Mouse (Mus musculus): ENCODE data around the gene Catsperd. TPM values are rescaled to one million over a fixed set of nuclear protein-coding genes. Genes with fewer than 3 reads are reported as not detected.
"Not testable (repeated sequence)": the region's sequence is repeated elsewhere in the genome, so short reads cannot be mapped to it uniquely, and the experiment has no call there.

Catsperd gene
- polyA plus RNA-seq, 1 experiment = not detected

- TF ChIP-seq TAL1 (IDR thresholded peaks at IDR 0.05; ENCODE audit: low read length) (no peak), GATA1 (IDR thresholded peaks at IDR 0.05; ENCODE audit: low read length) (no peak)
- H3K4me1 ChIP-seq (ENCODE audit: control insufficient read depth) = peaks cover 82% of the 10 kb centered on the region
These were observed 16.6 kb upstream of the Catsperd start for GRCm38 (mm10) chr17:56611323-56611722.

GRCm38 (mm10) chr17:56611861-56612564 is 15.9 kb upstream of the Catsperd start:
- no peak for TF ChIP-seq TAL1 (IDR thresholded peaks at IDR 0.05; ENCODE audit: low read length)

More at GRCm38 (mm10) chr17:56611323-56611722, 16.6 kb upstream of the Catsperd start:
- Histone ChIP-seq H3K9me3 (ENCODE audit: control insufficient read depth, low read length) (no peaks in the 10 kb centered on the region), H3K27me3 (ENCODE audit: control insufficient read depth) (no peaks in the 10 kb centered on the region), H3K36me3 (ENCODE audit: control insufficient read depth) (peaks cover 53% of the 10 kb centered on the region), H3K4me3 (replicated peaks) (peak overlapping the region; percentile 50)

GRCm38 (mm10) chr17:56612565-56612939 is 15.4 kb upstream of the Catsperd start:
- peak overlapping the region; percentile 50 for H3K4me3 ChIP-seq (replicated peaks)
- H3K36me3 ChIP-seq (ENCODE audit: control insufficient read depth) = peaks cover 53% of the 10 kb centered on the region
- not testable (repeated sequence) for H3K27me3 ChIP-seq (ENCODE audit: control insufficient read depth); H3K9me3 ChIP-seq (ENCODE audit: control insufficient read depth, low read length)
- H3K4me1 ChIP-seq (ENCODE audit: control insufficient read depth) = peaks cover 84% of the 10 kb centered on the region

More at GRCm38 (mm10) chr17:56611861-56612564, 15.9 kb upstream of the Catsperd start:
- no peaks in the 10 kb centered on the region for H3K9me3 ChIP-seq (ENCODE audit: control insufficient read depth, low read length)
- peaks cover 53% of the 10 kb centered on the region for H3K36me3 ChIP-seq (ENCODE audit: control insufficient read depth)
- no peaks in the 10 kb centered on the region for H3K27me3 ChIP-seq (ENCODE audit: control insufficient read depth)
- peaks cover 85% of the 10 kb centered on the region for H3K4me1 ChIP-seq (ENCODE audit: control insufficient read depth)
- H3K4me3 ChIP-seq (replicated peaks) = peak overlapping the region; percentile 50

GRCm38 (mm10) chr17:56613236-56613844 is 14.6 kb upstream of the Catsperd start, which contains the start of gene Rpl36:
Gene Rpl36, plus strand, starts transcription at chr17:56613416.
- TF ChIP-seq TAL1 (IDR thresholded peaks at IDR 0.05; ENCODE audit: low read length) (no peak), GATA1 (IDR thresholded peaks at IDR 0.05; ENCODE audit: low read length) (no peak)
- Histone ChIP-seq H3K9me3 (ENCODE audit: control insufficient read depth, low read length) (no peaks in the 10 kb centered on the region), H3K36me3 (ENCODE audit: control insufficient read depth) (peaks cover 53% of the 10 kb centered on the region), H3K4me3 (replicated peaks) (peak within 1 kb of the TSS; percentile 77), H3K4me1 (ENCODE audit: control insufficient read depth) (peaks cover 76% of the 10 kb centered on the region), H3K27me3 (ENCODE audit: control insufficient read depth) (no peaks in the 10 kb centered on the region)

- Histone ChIP-seq H3K4me3 (replicated peaks) (peak overlapping the region; percentile 77), H3K36me3 (ENCODE audit: control insufficient read depth) (peaks cover 54% of the 10 kb centered on the region), H3K4me1 (ENCODE audit: control insufficient read depth) (peaks cover 70% of the 10 kb centered on the region)
- not testable (repeated sequence) for H3K9me3 ChIP-seq (ENCODE audit: control insufficient read depth, low read length); H3K27me3 ChIP-seq (ENCODE audit: control insufficient read depth)
These were observed 14.1 kb upstream of the Catsperd start for GRCm38 (mm10) chr17:56613893-56614292.

GRCm38 (mm10) chr17:56614391-56615135 is 13.4 kb upstream of the Catsperd start:
- H3K36me3 ChIP-seq (ENCODE audit: control insufficient read depth) = peaks cover 60% of the 10 kb centered on the region

GRCm38 (mm10) chr17:56615136-56615784 is 12.7 kb upstream of the Catsperd start:
- Histone ChIP-seq H3K27me3 (ENCODE audit: control insufficient read depth) (no peaks in the 10 kb centered on the region), H3K9me3 (ENCODE audit: control insufficient read depth, low read length) (no peaks in the 10 kb centered on the region), H3K4me1 (ENCODE audit: control insufficient read depth) (peaks cover 63% of the 10 kb centered on the region), H3K4me3 (replicated peaks) (peak overlapping the region; percentile 77), H3K36me3 (ENCODE audit: control insufficient read depth) (peaks cover 67% of the 10 kb centered on the region)
- no peak for TF ChIP-seq TAL1 (IDR thresholded peaks at IDR 0.05; ENCODE audit: low read length)
- no peak for TF ChIP-seq GATA1 (IDR thresholded peaks at IDR 0.05; ENCODE audit: low read length)

More at GRCm38 (mm10) chr17:56614391-56615135, 13.4 kb upstream of the Catsperd start:
- Histone ChIP-seq H3K4me3 (replicated peaks) (peak overlapping the region; percentile 77), H3K9me3 (ENCODE audit: control insufficient read depth, low read length) (no peaks in the 10 kb centered on the region), H3K27me3 (ENCODE audit: control insufficient read depth) (no peaks in the 10 kb centered on the region), H3K4me1 (ENCODE audit: control insufficient read depth) (peaks cover 66% of the 10 kb centered on the region)
- TF ChIP-seq GATA1 (IDR thresholded peaks at IDR 0.05; ENCODE audit: low read length) = no peak
- TF ChIP-seq TAL1 (IDR thresholded peaks at IDR 0.05; ENCODE audit: low read length) = no peak

GRCm38 (mm10) chr17:56615792-56616191 is 12.2 kb upstream of the Catsperd start:
- TF ChIP-seq GATA1 (IDR thresholded peaks at IDR 0.05; ENCODE audit: low read length) (no peak), TAL1 (IDR thresholded peaks at IDR 0.05; ENCODE audit: low read length) (no peak)
- Histone ChIP-seq H3K27me3 (ENCODE audit: control insufficient read depth) (no peaks in the 10 kb centered on the region), H3K4me3 (replicated peaks) (no peak overlapping the region), H3K9me3 (ENCODE audit: control insufficient read depth, low read length) (no peaks in the 10 kb centered on the region), H3K4me1 (ENCODE audit: control insufficient read depth) (peaks cover 59% of the 10 kb centered on the region), H3K36me3 (ENCODE audit: control insufficient read depth) (peaks cover 73% of the 10 kb centered on the region)

GRCm38 (mm10) chr17:56616725-56617124 is 11.2 kb upstream of the Catsperd start:
- Histone ChIP-seq H3K36me3 (ENCODE audit: control insufficient read depth) (peaks cover 78% of the 10 kb centered on the region), H3K4me3 (replicated peaks) (no peak overlapping the region), H3K4me1 (ENCODE audit: control insufficient read depth) (peaks cover 49% of the 10 kb centered on the region), H3K9me3 (ENCODE audit: control insufficient read depth, low read length) (no peaks in the 10 kb centered on the region), H3K27me3 (ENCODE audit: control insufficient read depth) (no peaks in the 10 kb centered on the region)
- TF ChIP-seq GATA1 (IDR thresholded peaks at IDR 0.05; ENCODE audit: low read length) = no peak
- no peak for TF ChIP-seq TAL1 (IDR thresholded peaks at IDR 0.05; ENCODE audit: low read length)

All from erythroblast, embryonic 14.5 days (primary cell).